Mouse (Mus musculus) cerebellum, adult 2 months (tissue): ENCODE measurements around the gene 8030474K03Rik.

Source experiments
- CTCF ChIP-seq: fragments of 200-500 bp; IDR thresholded peaks from 2 replicates; pipeline ENCODE4 v1.5.1; 2011; ENCODE audit warnings: low read depth, mild to moderate bottlenecking, control low read depth, low read length, moderate library complexity, borderline replicate concordance; ENCODE audit not compliant: insufficient read depth
- POLR2A ChIP-seq: fragments of 200-500 bp; IDR thresholded peaks from 2 replicates; pipeline ENCODE4 v1.6.1; 2011; ENCODE audit warnings: low read length, control low read depth, borderline replicate concordance; ENCODE audit not compliant: insufficient read depth

GRCm38 (mm10) chrX:101754478-101754877 is 40.0 kb upstream of the 8030474K03Rik start:
- no peak for TF ChIP-seq CTCF
- no peak for TF ChIP-seq POLR2A
